Mouse (Mus musculus): ENCODE results near the gene Hrh1. TPM values are rescaled to one million over a fixed set of nuclear protein-coding genes. Genes with fewer than 3 reads are reported as not detected.
"Not testable (repeated sequence)": the region's sequence is repeated elsewhere in the genome, so short reads cannot be mapped to it uniquely, and the experiment has no call there.

Hrh1 gene
- polyA plus RNA-seq, 1 experiment from 2014 or later, result 0.06 TPM

GRCm38 (mm10) chr6:114489371-114489770 is 91.6 kb downstream of the Hrh1 start:
- no peak overlapping the region for H3K4me3 ChIP-seq (ENCODE audit: low read depth, low read length)
- DNase-seq (ENCODE audit: low spot score), result no peak
- WGBS, result 84% methylated on average over 3 of the region's 3 CpGs
- TF ChIP-seq EP300 (optimal IDR thresholded peaks at IDR 0.05), result no peak
- TF ChIP-seq CTCF (IDR thresholded peaks at IDR 0.05; ENCODE audit: low read depth), result no peak
- no peak overlapping the region for H3K4me2 ChIP-seq (replicated peaks; ENCODE audit: low read depth)
- no peak overlapping the region for H3K27ac ChIP-seq (replicated peaks)
- no peaks in the 10 kb centered on the region for H3K9me3 ChIP-seq (ENCODE audit: control insufficient read depth, low read length)
- H3K36me3 ChIP-seq (ENCODE audit: control insufficient read depth, insufficient read depth, low read length), result no peaks in the 10 kb centered on the region
- H3K9ac ChIP-seq (ENCODE audit: low read length), result no peak overlapping the region
- H3K27me3 ChIP-seq (ENCODE audit: control insufficient read depth, insufficient read depth, low read length), result no peaks in the 10 kb centered on the region
- H3K4me1 ChIP-seq (replicated peaks; ENCODE audit: control insufficient read depth, insufficient read depth), result no peaks in the 10 kb centered on the region
- no peak for ATAC-seq (ENCODE audit: low FRiP score, low TSS enrichment)

- H3K4me2 ChIP-seq (replicated peaks; ENCODE audit: low read depth); H3K27ac ChIP-seq (replicated peaks); DNase-seq (ENCODE audit: low spot score); H3K9ac ChIP-seq (ENCODE audit: low read length); H3K4me1 ChIP-seq (replicated peaks; ENCODE audit: control insufficient read depth, insufficient read depth); H3K9me3 ChIP-seq (ENCODE audit: control insufficient read depth, low read length); H3K27me3 ChIP-seq (ENCODE audit: control insufficient read depth, insufficient read depth, low read length); H3K36me3 ChIP-seq (ENCODE audit: control insufficient read depth, insufficient read depth, low read length); H3K4me3 ChIP-seq (ENCODE audit: low read depth, low read length); ATAC-seq (ENCODE audit: low FRiP score, low TSS enrichment): not testable (repeated sequence)
- WGBS, result 60% methylated on average over 8 of the region's 10 CpGs
Observed at GRCm38 (mm10) chr6:114492588-114492987, 94.9 kb downstream of the Hrh1 start.

- H3K4me3 ChIP-seq (ENCODE audit: low read depth, low read length); H3K36me3 ChIP-seq (ENCODE audit: control insufficient read depth, insufficient read depth, low read length); ATAC-seq (ENCODE audit: low FRiP score, low TSS enrichment); H3K27me3 ChIP-seq (ENCODE audit: control insufficient read depth, insufficient read depth, low read length); H3K4me1 ChIP-seq (replicated peaks; ENCODE audit: control insufficient read depth, insufficient read depth); H3K9me3 ChIP-seq (ENCODE audit: control insufficient read depth, low read length); DNase-seq (ENCODE audit: low spot score); H3K9ac ChIP-seq (ENCODE audit: low read length); H3K4me2 ChIP-seq (replicated peaks; ENCODE audit: low read depth); H3K27ac ChIP-seq (replicated peaks): not testable (repeated sequence)
- WGBS, result 33% methylated on average over 9 of the region's 12 CpGs
Observed at GRCm38 (mm10) chr6:114494987-114495386, 97.3 kb downstream of the Hrh1 start.

GRCm38 (mm10) chr6:114514038-114514437 is 116.3 kb downstream of the Hrh1 start:
- WGBS, result 10% methylated on average over 15 of the region's 17 CpGs
- H3K4me1 ChIP-seq (replicated peaks; ENCODE audit: control insufficient read depth, insufficient read depth); H3K9me3 ChIP-seq (ENCODE audit: control insufficient read depth, low read length); H3K27me3 ChIP-seq (ENCODE audit: control insufficient read depth, insufficient read depth, low read length); H3K27ac ChIP-seq (replicated peaks); H3K36me3 ChIP-seq (ENCODE audit: control insufficient read depth, insufficient read depth, low read length); H3K9ac ChIP-seq (ENCODE audit: low read length); H3K4me2 ChIP-seq (replicated peaks; ENCODE audit: low read depth); H3K4me3 ChIP-seq (ENCODE audit: low read depth, low read length); DNase-seq (ENCODE audit: low spot score); ATAC-seq (ENCODE audit: low FRiP score, low TSS enrichment): not testable (repeated sequence)

GRCm38 (mm10) chr6:114528709-114529108 is 131.0 kb downstream of the Hrh1 start:
- not testable (repeated sequence) for H3K9ac ChIP-seq (ENCODE audit: low read length); H3K4me2 ChIP-seq (replicated peaks; ENCODE audit: low read depth); H3K4me1 ChIP-seq (replicated peaks; ENCODE audit: control insufficient read depth, insufficient read depth); H3K27ac ChIP-seq (replicated peaks); ATAC-seq (ENCODE audit: low FRiP score, low TSS enrichment); H3K9me3 ChIP-seq (ENCODE audit: control insufficient read depth, low read length); DNase-seq (ENCODE audit: low spot score); H3K4me3 ChIP-seq (ENCODE audit: low read depth, low read length); H3K36me3 ChIP-seq (ENCODE audit: control insufficient read depth, insufficient read depth, low read length); H3K27me3 ChIP-seq (ENCODE audit: control insufficient read depth, insufficient read depth, low read length)
- no CpG with 5 or more reads among the region's 12 CpGs for WGBS

Other genes starting within 250 kb of the Hrh1 start
- 0.07 TPM in 1 of 2 replicates, not detected in the other for gene Slc6a1, start 115.3 kb upstream of the Hrh1 start, polyA plus RNA-seq (2015; fragmentation: Nextera tagmentation; extraction: Ambion mirVana)
- 14.0 and 15.0 TPM in 2 replicates for gene Atg7, start 245.2 kb downstream of the Hrh1 start, polyA plus RNA-seq (2015; fragmentation: Nextera tagmentation; extraction: Ambion mirVana)

Data from stomach, postnatal 0 days (tissue).